Mouse (Mus musculus) urinary bladder, postnatal 4 days (tissue): ENCODE measurements around the gene Kif16b.

Experiments
- DNase-seq, 2 experiments: peaks; one replicate each; pipeline ENCODE4 v3.0.0; 2021 to 2022; ENCODE audit warnings: low spot score in 2 of 2

Kif16b gene

DNA sequence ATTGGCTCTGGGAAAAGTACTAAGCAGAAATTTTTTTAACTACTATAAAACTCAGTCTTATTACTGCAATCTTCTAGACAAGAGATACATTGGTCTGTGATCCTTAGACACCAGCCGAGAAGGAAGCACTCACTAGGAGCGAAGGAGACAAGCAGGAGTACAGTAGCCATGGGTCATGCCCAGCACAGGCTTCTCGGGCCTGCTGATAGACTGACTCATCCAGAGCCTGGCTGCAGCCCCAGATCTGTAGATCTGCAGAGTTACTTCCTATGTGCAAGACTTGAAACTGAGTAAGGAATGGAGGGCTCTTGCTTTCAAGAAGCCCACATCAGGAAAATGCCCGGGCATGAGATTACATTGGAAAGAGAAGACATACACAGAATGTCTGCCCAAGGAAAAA lies 169.0 kb downstream of the Kif16b start:
- no peak for DNase-seq

DNA sequence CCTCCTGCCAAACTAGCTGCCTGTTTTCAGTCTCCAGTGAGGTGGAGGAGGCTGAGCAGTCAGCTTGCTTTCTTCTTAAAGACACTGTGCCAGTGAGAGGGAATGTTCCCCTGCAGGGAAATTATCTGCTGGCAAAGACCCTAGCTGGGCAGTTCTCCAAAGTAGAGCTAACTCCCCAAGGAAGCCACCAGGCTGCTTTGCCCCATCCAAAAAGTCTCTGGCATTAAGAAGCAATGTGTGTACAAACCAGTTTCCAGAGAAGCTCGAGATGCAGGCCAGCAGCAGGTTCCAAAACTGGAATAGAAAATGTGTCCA lies 169.6 kb downstream of the Kif16b start:
- DNase-seq = peak; percentile 39 to 64

DNA sequence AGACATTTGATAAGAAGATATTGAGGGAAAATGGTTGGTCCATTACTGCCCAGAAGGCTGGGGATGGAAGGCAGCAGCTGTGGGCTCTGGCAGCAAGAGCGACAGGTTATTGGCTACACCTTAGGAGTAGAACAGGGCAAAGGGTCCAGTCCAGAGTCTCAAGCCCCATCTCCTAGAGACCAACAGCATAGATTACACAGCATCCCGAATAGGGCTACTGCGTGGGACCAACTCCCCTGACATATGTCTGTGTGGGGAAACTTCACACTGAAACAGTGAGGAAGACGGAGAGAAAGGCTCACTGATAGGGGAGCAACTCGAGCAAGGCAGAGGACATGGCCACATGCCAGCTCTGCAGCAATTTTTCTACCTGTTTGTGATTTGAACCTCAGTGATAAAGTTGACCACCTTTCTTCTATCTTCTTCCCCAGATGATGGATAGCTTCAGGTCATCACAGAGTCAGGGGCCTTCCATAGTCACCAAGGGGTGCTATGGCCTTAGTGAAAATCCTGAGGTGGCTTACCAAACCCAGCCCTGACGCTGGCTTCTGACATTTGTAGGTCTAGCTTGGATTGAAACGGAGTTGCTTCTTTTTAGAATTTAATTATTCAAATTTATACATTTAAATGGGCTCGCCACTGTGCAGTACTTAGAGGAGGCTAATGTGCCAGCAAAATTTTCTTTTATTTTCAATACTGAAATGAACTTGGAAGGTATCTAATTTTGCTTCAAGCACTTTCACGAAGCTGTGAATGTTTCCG lies 170.1 kb downstream of the Kif16b start:
- no peak for DNase-seq

DNA sequence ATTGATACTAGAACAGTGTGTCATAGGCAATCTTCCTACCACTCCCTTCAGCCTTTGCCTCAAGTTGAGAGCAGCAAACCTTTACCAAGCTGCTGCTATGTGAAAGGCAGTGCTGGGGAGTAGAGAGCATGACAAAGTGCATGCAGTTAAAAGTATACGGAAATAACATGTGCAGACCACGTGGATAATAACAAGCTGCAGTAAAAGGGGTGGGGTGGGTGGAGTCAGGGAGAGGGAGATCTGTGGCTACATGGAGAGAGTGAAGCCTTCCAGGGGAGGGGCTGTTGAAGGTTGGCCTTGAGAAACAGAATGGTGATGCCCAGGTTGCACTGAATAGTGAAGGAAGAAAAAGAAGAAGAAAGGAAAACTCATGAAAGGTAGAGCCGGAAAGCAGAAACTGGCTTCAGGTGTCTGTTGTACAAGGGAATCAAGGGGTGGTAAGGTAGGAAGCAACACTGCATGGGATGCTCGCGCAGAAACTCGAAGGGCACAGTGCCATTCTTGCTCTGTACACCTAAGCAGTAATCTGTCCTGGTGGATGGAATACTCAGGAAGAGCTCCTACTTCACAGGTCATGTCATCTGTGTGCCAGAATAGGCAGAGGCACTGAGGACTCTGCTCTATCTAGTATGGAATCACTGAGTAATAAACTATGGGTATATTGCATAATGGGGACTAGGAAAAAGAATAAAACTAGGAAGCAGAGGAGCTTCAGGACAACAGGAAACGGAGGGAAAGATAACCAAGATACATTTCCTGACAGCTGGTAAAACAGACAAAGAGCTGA lies 176.9 kb downstream of the Kif16b start:
- DNase-seq = no peak

GRCm38 (mm10) chr2:142720174-142720573 lies 181.2 kb downstream of the Kif16b start:
- no peak for DNase-seq

DNA sequence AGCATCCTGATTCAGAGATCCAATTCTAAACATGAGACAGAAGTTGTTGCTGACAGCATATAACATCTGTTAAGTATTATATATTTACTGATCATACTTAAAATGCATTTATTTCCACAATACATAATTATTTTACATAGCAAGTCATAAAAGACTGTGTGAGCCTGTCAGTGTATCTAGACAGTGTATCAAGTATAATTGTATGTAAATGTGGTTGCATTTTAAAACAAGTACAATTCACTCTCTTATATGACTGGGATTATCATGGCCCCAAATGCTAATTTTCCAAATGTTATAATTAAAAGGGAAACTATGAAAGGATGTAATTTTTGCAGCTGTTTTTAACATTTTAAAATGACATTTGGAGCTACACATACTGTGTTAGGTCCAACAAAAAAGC lies 182.3 kb downstream of the Kif16b start:
- DNase-seq = no peak

GRCm38 (mm10) chr2:142717591-142717990 lies 183.7 kb downstream of the Kif16b start:
- no peak for DNase-seq

DNA sequence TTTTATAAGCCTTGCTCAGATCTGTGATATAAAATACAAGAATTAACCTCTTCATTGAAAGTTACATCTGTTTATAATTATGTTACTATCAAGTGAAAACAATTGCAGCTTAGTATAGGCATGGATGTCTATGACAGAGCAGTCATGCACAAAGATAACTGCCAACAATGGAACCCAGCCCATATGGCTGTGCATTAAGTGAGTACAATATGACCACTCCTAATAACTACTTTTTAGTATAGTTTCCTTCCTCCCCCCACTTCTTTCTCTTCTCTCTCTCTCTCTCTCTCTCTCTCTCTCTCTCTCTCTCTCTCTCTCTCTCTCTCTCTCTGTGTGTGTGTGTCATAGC lies 185.4 kb downstream of the Kif16b start:
- DNase-seq = no peak

GRCm38 (mm10) chr2:142715186-142715911 lies 186.0 kb downstream of the Kif16b start:
- DNase-seq = no peak

DNA sequence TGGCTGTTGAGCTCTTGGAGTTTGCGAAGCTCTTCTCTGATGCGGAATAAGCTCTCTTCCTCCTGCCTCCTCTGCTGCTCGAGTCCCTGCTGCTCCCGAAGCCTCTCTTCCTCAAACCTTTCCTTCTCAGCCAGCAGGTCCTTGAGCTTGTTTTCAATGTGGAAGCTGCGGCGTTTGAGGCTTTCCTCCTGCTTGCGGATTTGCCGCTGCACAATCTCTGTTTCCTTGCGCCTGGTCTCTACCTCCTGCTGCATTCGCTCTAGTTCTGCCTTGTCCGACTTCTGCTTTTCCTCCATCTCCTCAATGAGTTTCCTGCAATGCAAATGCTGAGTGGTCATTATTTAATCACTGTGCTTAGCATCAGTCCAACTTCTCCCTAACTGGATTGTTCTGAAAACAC lies 188.6 kb downstream of the Kif16b start:
- DNase-seq = no peak

GRCm38 (mm10) chr2:142709326-142709725 lies 192.0 kb downstream of the Kif16b start:
- no peak for DNase-seq

DNA sequence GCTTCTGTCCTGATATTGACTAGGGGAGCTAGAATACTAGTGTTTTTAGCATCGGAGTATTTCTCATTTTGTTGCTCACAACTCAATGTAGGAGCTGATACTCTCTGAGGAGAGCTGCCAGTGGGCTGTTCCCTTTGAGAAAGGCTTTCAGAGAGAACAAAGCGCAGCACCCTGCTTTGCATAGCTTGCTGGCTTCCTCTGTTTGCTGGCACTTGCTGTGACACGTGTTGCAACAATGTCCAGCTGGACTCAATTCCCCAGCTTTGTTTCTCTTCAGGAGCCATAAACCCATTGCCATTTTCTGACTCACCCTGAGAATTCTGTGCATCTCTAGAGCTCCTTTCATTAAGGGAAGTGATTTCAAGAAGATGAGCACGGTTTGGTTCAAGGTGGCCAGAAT lies 200.6 kb downstream of the Kif16b start:
- DNase-seq = no peak

DNA sequence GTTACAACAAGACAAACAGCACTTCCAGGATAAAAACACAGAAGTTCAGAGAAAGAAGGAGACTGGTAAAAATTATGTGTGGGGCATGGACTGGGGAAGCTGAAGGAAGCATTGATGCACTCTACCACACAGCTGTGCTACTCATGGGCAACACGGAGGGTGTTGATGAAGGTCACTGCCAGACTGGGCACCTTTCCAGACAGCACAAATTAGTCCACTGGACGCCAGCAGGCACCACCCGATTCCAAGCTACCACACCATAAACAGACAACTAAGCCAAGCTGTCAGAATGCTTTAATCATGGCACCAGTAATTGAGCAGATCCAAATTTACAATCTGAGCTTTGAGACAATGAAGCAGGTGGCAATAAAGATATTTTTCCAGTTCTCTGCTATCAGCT lies 202.7 kb downstream of the Kif16b start:
- no peak for DNase-seq

GRCm38 (mm10) chr2:142694936-142695331 lies 206.4 kb downstream of the Kif16b start:
- no peak for DNase-seq

DNA sequence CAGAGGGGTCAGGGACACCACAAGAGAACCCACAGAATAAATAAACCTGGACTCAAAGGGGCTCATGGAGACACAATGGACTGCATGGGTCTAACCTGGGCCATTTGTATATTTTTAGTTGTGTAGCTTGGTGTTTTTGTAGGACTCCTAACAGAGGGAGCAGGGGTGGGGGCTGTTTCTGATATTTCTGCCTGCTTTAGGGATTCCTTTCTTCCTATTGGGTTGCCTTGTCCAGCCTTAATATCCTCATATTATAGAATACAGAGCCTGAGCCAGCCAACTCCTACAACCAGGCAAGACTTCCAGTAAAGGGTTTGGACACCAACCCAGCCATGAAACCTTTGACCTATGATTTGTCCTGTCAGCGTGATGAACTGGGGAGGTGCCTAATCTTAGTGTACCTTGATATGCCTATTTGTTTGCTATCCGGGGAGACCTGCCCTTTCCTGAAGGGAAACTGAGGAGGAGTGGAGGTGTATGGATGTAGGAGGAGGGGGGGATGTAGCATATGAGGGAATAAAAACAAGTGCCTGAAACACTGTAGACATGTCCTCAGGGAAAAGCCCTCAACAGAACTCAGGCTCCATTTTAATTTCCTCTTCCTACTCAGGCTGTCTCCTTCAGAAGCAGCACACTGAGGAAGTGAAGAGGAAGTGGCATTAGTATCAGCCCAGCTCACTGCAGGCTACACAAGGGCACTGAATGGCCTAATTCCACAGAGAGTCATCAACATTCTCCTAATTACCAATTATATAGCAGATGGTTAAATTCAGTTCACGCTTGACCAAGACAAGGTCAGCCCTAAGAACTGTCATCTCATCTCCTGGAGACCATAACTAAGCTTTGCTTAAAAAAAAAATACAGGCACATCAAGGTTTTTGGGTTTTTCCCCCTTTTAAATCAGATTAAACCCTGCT lies 207.1 kb downstream of the Kif16b start:
- DNase-seq = no peak

DNA sequence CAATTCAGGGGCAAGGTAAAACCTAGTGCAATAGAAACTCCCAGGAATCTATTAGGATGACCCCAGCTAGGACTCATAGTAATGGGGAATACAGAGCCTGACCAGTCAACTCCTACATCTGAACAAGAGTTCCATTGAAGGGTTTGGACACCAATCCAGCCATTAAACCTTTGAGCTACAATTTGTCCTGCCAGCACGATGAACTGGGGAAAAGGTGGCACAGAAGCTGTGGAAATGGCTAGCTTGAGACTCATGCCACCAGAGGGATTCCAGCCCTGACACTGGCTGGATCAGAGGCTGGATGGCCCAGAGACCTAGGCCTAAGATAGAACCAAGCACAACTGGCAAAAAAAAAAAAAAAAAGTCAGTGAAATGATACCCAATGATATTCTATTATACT lies 207.9 kb downstream of the Kif16b start:
- DNase-seq = no peak

GRCm38 (mm10) chr2:142689496-142689895 lies 211.8 kb downstream of the Kif16b start:
- DNase-seq = no peak

GRCm38 (mm10) chr2:142687936-142688514 lies 213.3 kb downstream of the Kif16b start:
- DNase-seq = no peak

DNA sequence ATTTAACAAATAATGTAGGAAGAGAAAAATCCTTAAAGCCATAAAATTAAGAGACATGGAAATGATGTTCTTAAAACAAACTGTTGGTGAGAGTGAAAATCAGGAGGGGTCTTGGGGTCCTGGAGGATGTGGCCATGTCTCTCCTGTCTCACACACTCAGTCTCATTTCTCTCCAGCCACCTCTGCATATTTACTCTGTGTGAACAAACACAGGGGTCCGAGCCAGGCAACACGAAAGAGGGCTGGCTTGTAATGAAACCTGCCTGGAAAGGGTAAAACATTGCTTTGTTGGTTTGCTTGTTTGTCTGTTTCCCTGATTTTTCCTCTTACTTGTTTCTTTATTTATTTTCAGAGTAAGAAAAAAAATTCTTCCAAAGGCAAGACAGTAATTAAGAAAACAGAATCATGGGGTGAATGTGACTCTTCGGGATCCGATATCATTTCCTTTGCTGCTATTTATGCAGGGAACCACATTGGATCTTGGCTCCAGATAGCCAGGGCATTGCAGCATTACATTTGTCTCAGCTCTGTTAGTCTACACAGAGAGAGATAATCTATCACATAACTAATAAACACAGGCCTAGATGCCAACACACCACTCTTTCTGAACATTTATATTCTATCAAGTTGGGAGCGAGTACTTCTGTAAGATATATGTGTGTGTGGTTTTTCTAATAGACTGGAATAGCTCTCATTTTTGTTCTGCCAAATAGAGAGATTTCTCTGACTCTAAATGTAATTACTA lies 218.2 kb downstream of the Kif16b start:
- DNase-seq = no peak

- DNase-seq = no peak
Measured at GRCm38 (mm10) chr2:142668426-142668825, 232.9 kb downstream of the Kif16b start.

GRCm38 (mm10) chr2:142651591-142651990 lies 249.7 kb downstream of the Kif16b start:
- no peak for DNase-seq
